Mouse (Mus musculus) left cerebral cortex, postnatal 36 days (tissue): Measurements from ENCODE around the gene Ccdc54. TPM values are rescaled to one million over a fixed set of nuclear protein-coding genes. Genes with fewer than 3 reads are reported as not detected.

Source experiments
- DNase-seq, 2 experiments: peaks; one replicate each; pipeline ENCODE4 v3.0.0; 2021 to 2022; ENCODE audit warnings: low spot score in 2 of 2, mixed read lengths in 1 of 2
- intact Hi-C: fragments of 180-260 bp; cut with DNase I; formaldehyde crosslinking; loops from one replicate; pipeline ENCODE4 v1.15.1; 2025
- total RNA-seq, 2 experiments: library from RNA; stranded (reverse); gene quantifications; 2 replicates each; pipeline ENCODE4 v1.2.3; 2021

The Ccdc54 gene
- total RNA-seq, result not detected

DNA sequence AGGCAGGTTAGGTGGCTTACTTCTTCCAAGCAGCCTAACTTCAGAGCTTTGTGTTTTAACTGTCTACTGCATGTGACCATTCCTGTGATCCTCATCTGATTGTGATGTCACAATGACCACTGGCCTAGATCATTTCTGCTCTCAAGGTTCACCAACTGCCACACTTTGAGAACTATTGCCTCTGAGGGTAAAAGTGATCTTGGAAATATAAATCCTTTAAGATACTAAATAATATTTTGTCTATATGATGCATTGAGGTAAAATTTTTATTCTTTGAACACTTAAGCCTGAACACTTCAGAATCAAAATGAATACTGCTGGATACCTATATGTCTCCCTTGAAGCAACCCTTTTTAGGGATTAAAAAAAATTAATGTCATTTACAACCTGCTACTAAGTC is at the start of gene Ccdc54:
Gene Ccdc54, minus strand, starts transcription at position 101 of the 400 bp plus-strand sequence.
- intact Hi-C loops, result no loop called here
- no peak for DNase-seq

GRCm38 (mm10) chr16:50632585-50632984 is 41.6 kb upstream of the Ccdc54 start:
- DNase-seq, result no peak
- intact Hi-C loops, result no loop called here

DNA sequence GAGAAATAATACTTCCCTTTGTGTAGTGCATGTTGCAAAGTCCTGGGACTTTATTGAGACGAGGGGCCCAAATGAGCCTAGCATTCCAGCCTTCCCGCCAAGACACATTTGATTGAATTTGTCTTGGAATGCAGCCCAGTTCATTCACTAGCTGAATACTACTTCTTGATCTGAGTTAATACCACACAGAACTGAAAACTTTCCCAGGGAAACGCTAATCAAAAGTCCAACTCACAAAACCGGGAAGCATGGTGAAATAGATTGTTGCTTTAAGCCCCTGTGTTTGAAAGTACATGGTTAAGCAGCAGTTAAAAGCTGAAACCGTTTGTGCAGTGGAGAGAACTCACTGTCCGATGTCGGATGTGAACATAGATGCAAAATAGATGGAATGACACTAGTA is 24.6 kb upstream of the Ccdc54 start:
- intact Hi-C loops, result no loop called here
- DNase-seq, result no peak

- no peak for DNase-seq
- intact Hi-C loops, result no loop called here
Observed at GRCm38 (mm10) chr16:50612944-50613343, 22.0 kb upstream of the Ccdc54 start.

GRCm38 (mm10) chr16:50610580-50610979 is 19.6 kb upstream of the Ccdc54 start:
- intact Hi-C loops, result no loop called here
- peak; percentile 49 to 50 for DNase-seq

DNA sequence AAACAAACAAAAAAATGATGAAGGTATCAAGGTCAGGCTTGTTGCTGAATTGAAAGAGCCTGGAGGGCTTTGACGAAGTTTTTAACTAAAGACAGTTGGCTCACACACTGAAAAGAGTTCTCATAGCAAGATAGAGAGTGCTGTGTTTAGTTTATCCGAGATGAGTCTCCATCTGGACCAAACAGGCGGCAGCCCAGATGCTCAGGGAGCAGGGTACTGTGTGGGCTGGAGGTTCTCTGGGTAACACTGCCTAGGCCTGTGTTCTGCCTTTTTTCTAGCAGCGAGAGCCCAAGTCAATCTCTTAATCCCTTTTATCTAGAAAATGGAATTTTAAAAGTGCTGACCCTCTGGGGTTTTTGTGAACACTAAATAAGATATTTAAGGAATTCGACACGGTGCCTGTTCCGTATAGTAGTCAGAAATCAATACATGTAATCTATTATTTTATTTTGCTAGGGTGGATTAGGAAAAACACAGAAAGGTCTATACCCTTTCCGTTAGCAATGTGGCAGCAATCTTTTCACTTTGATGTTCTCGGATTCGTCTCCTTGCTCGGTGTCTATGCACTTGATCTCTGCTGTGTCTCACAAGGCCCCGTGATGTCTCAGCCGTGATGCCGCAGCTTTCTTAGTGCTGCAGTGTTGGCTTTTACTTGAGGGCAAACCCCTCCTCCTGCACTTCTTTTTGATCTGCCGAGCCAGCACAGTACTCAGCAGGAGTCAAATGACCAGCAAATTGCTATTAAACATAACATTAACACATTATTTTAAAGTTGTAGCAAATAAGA is 17.0 kb upstream of the Ccdc54 start:
- DNase-seq, result peak in 1 of 2 experiments; percentile 15
- intact Hi-C loops, result no loop called here

DNA sequence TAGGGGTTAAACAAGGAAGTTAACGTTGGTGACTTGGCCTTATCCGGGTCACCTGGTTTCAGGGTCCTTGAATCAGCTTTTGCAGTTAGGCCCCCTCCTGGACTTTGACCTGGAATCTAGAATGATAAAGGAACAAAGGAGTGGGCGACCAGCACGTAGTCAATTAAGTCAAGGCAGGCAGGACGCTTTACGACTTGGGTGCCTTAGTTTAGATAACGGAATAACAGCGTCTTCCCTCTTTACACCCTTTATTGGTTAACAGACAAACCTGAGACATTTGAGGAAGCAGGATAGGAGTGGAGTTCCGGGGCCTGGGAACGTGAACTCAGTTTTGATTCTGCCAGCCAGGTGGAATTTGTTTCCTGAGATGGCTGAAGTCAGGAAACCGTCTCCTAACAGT is 13.9 kb upstream of the Ccdc54 start:
- DNase-seq, result no peak
- intact Hi-C loops, result no loop called here

- DNase-seq, result no peak
- intact Hi-C loops, result no loop called here
Observed at GRCm38 (mm10) chr16:50601947-50602346, 11.0 kb upstream of the Ccdc54 start.

GRCm38 (mm10) chr16:50600665-50601064 is 9.7 kb upstream of the Ccdc54 start:
- intact Hi-C loops, result no loop called here
- DNase-seq, result no peak

DNA sequence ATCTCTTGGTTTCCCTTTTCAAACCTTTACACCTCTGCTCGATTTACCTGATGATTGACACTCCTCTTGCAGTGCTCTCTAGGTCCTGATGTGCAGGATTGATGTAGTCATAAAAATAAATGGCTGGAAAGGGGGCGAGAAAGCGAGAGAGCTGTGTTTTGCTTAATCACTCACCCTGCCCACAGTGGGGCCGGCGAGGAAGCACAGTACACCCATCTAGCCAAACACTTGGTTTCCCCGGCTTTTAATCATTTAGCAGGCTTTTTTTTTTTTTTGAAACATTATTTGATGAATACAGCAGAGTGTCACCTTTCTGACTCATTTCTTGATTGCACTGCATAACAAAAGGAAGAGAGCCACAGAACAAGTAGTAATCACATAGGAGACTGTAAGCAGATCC is 5.7 kb upstream of the Ccdc54 start:
- intact Hi-C loops, result no loop called here
- no peak for DNase-seq

DNA sequence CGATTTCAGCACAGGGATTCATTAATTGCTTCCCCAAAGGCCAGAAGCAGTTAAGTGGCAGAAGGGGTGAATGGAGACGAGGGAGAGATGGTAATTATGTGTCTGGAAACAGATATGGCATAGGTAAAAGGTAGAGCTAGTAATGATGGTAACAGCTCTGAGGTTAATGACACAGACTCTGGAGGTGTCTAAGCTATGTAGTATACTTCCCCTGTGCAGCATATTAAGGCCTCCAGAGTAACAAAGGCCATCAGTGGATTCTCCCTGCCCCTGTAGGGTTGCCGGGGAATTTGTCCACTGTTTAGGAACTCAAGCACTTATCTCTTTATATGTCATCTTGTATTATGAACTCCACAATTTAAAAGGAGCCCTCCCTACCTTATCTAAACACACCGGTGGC is 5.2 kb upstream of the Ccdc54 start:
- DNase-seq, result no peak
- intact Hi-C loops, result no loop called here

DNA sequence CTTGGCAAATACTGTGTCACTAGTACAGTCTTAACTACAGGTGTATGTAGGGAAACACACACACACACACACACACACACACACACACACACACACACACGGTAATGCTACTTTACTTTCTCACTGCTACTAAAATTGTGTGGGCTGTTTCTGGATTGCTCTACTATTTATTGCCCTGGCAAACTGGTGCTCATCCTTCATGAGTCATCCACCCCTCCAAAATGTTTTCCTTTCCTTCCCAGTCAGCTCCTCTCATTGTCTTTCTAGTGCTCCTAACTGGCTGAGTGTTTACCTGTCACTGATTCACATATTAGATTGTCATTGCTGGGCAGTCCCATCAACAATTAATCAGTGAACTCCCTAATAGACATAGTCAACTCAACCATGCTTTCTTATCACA is 3.9 kb upstream of the Ccdc54 start:
- no peak for DNase-seq
- intact Hi-C loops, result no loop called here

GRCm38 (mm10) chr16:50593361-50593760 is 2.4 kb upstream of the Ccdc54 start:
- intact Hi-C loops, result no loop called here
- no peak for DNase-seq

GRCm38 (mm10) chr16:50589574-50590151 is 1.3 kb downstream of the Ccdc54 start:
- intact Hi-C loops, result no loop called here
- DNase-seq, result no peak

GRCm38 (mm10) chr16:50588191-50588590 is 2.8 kb downstream of the Ccdc54 start:
- intact Hi-C loops, result no loop called here
- DNase-seq, result no peak

GRCm38 (mm10) chr16:50587139-50587538 is 3.8 kb downstream of the Ccdc54 start:
- intact Hi-C loops, result no loop called here
- DNase-seq, result no peak

GRCm38 (mm10) chr16:50578361-50578760 is 12.6 kb downstream of the Ccdc54 start:
- DNase-seq, result no peak
- intact Hi-C loops, result no loop called here

- DNase-seq, result peak; percentile 6 to 11
- intact Hi-C loops, result no loop called here
Observed at GRCm38 (mm10) chr16:50572557-50572956, 18.4 kb downstream of the Ccdc54 start.

GRCm38 (mm10) chr16:50559163-50559771 is 31.7 kb downstream of the Ccdc54 start:
- no peak for DNase-seq

GRCm38 (mm10) chr16:50553828-50554227 is 37.1 kb downstream of the Ccdc54 start:
- DNase-seq, result no peak
- intact Hi-C loops, result no loop called here

More at GRCm38 (mm10) chr16:50559163-50559771, 31.7 kb downstream of the Ccdc54 start:
- intact Hi-C loops, result no loop called here
